Mouse (Mus musculus) liver, adult 2 months (tissue): ENCODE measurements around the gene Mogat2.

ENCODE experiments used
- CTCF ChIP-seq: fragments of 200-500 bp; IDR thresholded peaks from 2 replicates; pipeline ENCODE4 v1.5.1; 2011; ENCODE audit warnings: low read depth, low read length, control low read depth
- POLR2A ChIP-seq: fragments of 200-500 bp; IDR thresholded peaks from 2 replicates; pipeline ENCODE4 v1.6.1; 2011; ENCODE audit warnings: low read length, control low read depth; ENCODE audit not compliant: insufficient read depth; ENCODE audit errors: extremely low read depth

DNA sequence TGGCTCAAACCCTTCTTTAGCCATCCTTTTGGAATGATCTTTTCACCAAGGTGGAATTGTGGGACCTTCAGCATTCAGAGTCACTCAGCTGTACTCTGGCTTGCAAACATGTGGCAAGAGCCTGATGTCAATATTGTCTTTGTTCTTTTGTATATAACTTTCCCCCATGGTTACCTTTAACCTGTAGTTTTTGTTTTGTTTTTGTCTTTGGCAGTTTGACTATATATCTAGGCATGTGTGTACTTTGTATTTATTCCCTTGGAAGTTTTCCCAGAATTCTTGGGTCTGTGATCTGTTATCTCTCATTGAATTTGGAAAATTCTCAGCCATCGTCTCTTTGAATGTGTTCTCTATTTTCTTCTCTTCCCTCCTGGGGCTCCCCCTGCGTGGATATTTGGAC, 43.9 kb downstream of the Mogat2 start:
- TF ChIP-seq POLR2A = no peak
- TF ChIP-seq CTCF = no peak
